Mouse (Mus musculus) ZHBTc4 (cell line): ENCODE measurements at regions not wholly inside any gene's neighbourhood (a gene's known extent, or its start where the extent isn't known, plus 50 kb on each side); places are given as distances from the start of the nearest gene placed in this dataset.
A peak's percentile ranks its signal among the peaks of the same experiment; 100 is the strongest.

ENCODE experiments used
- DNase-seq: peaks from one replicate; pipeline ENCODE4 v3.0.0-alpha.2; 2011; ENCODE audit warnings: low read depth, low spot score

DNA sequence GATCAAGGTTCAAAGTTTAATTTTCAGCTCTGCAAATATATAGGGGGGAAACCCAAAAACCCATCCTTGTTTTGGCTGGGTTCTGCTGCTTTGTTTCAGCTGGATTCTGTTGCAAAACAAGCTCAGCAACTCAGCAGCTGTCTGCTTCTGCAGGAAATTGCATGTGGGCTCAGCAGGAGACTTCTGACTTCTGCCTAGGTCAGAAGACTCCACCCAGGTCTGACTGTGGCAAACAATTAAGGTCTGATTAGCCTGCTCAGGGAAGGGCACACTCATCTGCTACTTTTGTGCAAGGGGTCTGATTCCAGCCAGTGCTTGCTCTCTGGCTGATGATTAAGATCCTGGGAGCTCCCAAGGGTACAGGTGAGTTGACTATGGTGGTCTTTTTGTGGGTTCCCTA is 428.7 kb upstream of the Luzp2 start:
- peak; percentile 66 for DNase-seq

DNA sequence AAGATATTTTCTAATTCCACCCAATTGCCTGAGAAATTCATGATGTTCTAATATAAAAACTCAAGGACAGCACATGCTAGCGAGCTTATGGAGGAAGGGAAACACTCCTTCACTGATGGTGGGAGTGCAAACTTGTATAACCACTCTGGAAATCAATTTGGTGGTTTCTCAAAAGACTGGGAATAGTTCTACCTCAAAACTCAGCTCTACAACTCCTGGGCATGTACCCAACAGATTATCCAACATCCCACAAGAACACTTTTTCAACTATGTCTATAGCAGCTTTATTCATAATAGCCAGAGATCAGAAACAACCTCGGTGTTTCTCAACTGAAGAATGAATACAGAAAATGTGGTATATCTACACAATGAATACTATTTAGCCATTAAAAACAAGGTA is 427.5 kb upstream of the Luzp2 start:
- DNase-seq, result no peak
